Mouse (Mus musculus) ovary, postnatal 10 days (tissue): Measurements from ENCODE around the gene Gm26992.
A peak's percentile ranks its signal among the peaks of the same experiment; 100 is the strongest.

ENCODE experiments used
- DNase-seq: peaks from one replicate; pipeline ENCODE4 v3.0.0; 2022; ENCODE audit warnings: low spot score

The Gm26992 gene

GRCm38 (mm10) chrX:103484050-103484449, 62.2 kb downstream of the Gm26992 start:
- DNase-seq: no peak

DNA sequence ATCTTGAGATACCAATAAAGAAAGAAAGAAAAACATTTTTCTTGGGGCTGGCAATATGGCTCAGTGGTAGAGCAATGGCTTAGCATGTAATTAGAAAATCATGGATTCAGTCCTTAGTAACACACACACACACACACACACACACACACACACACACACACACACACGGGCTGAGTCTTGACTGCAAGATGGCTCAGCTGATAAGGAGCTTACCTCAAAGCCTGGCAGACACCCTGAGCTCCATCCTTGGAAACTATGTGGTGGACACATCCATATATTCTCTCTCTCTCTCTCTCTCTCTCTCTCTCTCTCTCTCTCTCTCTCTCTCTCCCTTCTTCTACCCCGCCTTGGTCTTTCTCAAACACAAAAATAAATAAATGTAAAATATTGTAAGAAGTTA, 69.0 kb downstream of the Gm26992 start:
- no peak for DNase-seq

- no peak for DNase-seq
Observed at GRCm38 (mm10) chrX:103492398-103493256, 70.8 kb downstream of the Gm26992 start.

DNA sequence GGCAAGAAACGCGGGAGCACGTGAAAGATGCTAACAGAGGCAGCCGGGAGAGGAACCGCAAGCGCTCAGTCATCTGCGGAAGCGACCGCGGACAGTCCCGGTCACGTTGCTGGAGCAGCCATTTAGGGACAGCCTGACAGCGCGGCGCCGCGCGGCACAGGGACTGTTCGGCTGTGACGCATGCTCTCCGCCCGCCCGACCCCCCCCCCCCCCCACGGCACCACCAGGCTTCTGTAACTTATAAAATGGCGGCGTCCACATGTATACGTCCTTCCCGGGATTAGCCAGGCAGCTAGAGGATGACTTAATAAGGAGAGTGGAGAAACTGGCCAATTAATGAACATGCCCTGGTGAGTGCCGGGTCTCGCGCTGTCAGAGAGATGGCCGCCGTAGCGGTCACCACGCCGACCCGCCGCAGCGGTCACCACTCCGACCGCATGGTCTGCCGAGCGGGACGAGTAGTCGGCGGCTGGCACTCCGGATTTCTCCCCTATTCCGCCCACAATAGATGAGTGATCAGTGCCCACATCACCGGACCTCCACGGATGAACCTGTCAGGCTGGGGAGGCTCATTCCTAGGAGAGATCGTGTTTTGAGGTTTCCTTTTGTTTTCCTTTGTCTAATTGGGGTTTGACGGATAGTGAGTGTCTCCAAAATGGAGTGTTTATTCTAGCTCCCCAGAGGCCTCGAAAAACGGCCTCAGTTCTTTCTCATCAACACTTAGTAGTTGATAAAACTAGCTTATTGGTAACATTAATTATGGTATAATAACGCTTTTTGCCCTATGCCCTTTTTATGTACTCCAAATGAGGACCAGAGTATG, 71.8 kb downstream of the Gm26992 start:
- DNase-seq: peak; percentile 59

DNA sequence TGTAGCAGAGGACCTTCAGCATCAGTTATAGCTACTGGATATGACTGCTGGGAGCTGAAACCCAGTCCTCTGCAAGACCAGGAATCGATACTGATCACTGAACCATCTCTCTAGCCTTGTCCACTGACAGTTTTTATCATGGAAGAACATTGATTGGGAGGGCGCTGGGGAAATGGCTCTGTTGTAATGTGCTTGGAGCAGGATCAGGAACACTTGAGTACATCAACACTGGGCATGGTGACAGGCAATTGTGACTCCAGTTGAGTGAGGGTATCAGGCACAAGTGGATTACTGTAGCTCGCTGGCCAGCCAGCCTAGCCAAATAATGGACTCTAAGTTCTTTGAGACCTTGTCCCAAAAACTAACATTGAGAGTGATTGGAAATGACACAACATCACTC, 77.6 kb downstream of the Gm26992 start:
- DNase-seq: no peak

GRCm38 (mm10) chrX:103500137-103500536, 78.3 kb downstream of the Gm26992 start:
- no peak for DNase-seq

GRCm38 (mm10) chrX:103508218-103508617, 86.4 kb downstream of the Gm26992 start:
- no peak for DNase-seq

GRCm38 (mm10) chrX:103509168-103510019, 87.6 kb downstream of the Gm26992 start:
- no peak for DNase-seq

DNA sequence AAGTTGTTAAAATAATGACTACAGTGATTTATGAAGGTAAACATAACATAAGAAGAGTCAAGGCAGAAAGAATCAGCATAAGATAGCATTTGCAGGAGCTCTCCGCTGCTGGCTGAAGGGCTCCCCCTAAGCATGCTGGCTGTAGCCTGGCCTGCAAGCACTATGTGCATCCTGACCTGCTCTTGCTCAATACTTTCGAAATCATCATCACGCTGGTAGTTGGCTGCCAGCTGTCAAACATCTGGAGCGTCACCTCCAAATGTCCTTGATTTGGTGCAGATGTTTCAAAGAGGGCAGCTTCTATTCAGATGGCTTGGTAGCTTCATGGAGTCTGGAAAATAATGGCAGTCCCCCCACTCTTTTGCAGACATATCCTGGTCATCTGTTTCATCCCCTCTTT, 93.0 kb downstream of the Gm26992 start:
- DNase-seq: no peak

GRCm38 (mm10) chrX:103515346-103515745, 93.5 kb downstream of the Gm26992 start:
- DNase-seq: no peak

DNA sequence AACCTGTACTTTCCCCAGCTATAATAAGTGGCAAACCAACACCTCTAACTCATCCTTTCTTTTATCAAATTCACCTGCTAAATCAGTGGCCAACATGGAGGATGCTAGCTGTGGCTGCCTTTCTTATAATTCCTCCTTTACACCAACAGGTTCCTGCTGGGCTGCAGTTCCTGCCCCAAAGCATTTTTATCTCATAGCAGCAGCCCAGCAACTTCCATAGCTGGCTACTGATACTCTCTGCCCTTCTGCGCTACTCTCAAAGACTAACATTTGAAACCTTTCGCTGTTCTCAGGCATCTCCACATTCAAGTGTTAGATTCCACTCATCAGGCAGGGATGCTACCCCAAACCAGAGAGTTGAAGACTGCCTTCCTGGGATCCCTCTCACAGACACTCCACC, 97.0 kb downstream of the Gm26992 start:
- no peak for DNase-seq

DNA sequence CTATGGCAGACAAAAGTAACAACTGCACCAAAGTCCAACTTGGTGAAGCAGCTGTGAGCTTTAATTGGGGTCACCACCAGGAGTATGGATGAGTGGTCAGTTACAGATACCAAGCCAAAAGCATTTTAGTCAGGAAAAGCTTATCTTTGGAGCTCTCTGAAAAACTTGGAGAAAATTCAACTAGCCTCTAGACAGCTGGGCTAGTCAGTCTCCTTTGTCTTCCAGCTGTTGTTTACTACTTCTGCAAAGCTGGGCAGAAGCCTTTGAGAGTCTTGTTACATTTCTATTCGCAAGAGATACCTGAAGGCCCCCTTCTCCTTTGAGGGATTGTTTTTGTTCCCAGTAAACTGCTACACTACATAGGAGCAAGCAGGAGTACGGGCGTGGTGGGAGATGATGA, 97.7 kb downstream of the Gm26992 start:
- no peak for DNase-seq

GRCm38 (mm10) chrX:103521221-103521716, 99.5 kb downstream of the Gm26992 start:
- no peak for DNase-seq

DNA sequence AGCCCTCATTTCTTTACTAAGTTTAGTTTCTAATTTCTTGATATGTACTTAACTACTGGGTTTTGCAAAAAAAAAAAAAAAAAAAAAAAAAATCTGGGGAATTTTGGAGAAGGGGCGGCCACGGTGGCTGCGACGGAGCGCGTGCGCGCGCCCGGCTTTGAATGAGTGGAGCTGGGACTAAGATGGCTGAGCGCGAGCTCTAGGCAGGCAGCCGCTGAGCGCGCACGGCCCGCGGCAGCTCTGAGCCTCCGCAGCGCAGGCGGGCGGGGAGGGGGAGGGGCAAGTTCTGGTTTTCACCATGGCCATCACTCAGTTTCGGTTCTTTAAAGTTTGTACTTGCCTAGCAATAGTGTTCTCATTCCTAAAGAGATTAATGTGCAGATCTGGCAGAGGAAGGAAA, 107.4 kb downstream of the Gm26992 start:
- no peak for DNase-seq
